Mouse (Mus musculus) kidney, embryonic 16.5 days (tissue): ENCODE measurements around the gene Vmn2r96. TPM values are rescaled to one million over a fixed set of nuclear protein-coding genes. Genes with fewer than 3 reads are reported as not detected.
"Not testable (repeated sequence)": the region's sequence is repeated elsewhere in the genome, so short reads cannot be mapped to it uniquely, and the experiment has no call there.

ENCODE experiments used
- ATAC-seq: fragments of 200-750 bp; cut with Nextera tagmentation; 2 replicates; pipeline ENCODE4 v1.8.0; 2017; ENCODE audit warnings: moderate TSS enrichment; ENCODE audit not compliant: low FRiP score, low TSS enrichment
- H3K27ac ChIP-seq: fragments of 300-500 bp; sonication (generic); 2 replicates; pipeline ENCODE4 v1.5.1; 2014; ENCODE audit warnings: low read length
- H3K27me3 ChIP-seq: fragments of 300-500 bp; sonication (generic); 2 replicates; pipeline ENCODE4 v1.6.1; 2014; ENCODE audit warnings: low read length, control low read depth, mixed read lengths; ENCODE audit not compliant: insufficient read depth
- H3K36me3 ChIP-seq: fragments of 300-500 bp; sonication (generic); 2 replicates; pipeline ENCODE4 v1.6.1; 2014; ENCODE audit warnings: low read length, control low read depth, mixed read lengths; ENCODE audit not compliant: insufficient read depth
- H3K4me1 ChIP-seq: fragments of 300-500 bp; sonication (generic); 2 replicates; pipeline ENCODE4 v1.6.1; 2014; ENCODE audit warnings: low read length, control low read depth, mixed read lengths; ENCODE audit not compliant: insufficient read depth
- H3K4me2 ChIP-seq: fragments of 300-500 bp; sonication (generic); replicated peaks from 2 replicates; pipeline ENCODE4 v1.6.1; 2014; ENCODE audit warnings: low read depth, low read length
- H3K4me3 ChIP-seq: fragments of 300-500 bp; sonication (generic); 2 replicates; pipeline ENCODE4 v1.5.1; 2014; ENCODE audit warnings: mild to moderate bottlenecking, low read length
- H3K9ac ChIP-seq: fragments of 300-500 bp; sonication (generic); replicated peaks from 2 replicates; pipeline ENCODE4 v1.6.1; 2014; ENCODE audit warnings: low read length
- H3K9me3 ChIP-seq: fragments of 300-500 bp; sonication (generic); 2 replicates; pipeline ENCODE4 v1.6.1; 2016; ENCODE audit warnings: low read length, control low read depth
- WGBS: fragments of 180-500 bp; shearing (Covaris S2); extraction: QIAGEN DNeasy Blood & Tissue Kit; methylation state at CpG from one replicate; pipeline ENCODE4 v1.1.7; 2014; 5-methylcytosine and 5-hydroxymethylcytosine counted together
- polyA plus RNA-seq: library from polyadenylated mRNA; unstranded; fragments of >200 nt; fragmentation: Nextera tagmentation; extraction: Ambion mirVana; gene quantifications from 2 replicates; pipeline ENCODE4 v1.2.1, GENCODE M21; 2015

Vmn2r96 gene
- polyA plus RNA-seq: not detected in 2 replicates

DNA sequence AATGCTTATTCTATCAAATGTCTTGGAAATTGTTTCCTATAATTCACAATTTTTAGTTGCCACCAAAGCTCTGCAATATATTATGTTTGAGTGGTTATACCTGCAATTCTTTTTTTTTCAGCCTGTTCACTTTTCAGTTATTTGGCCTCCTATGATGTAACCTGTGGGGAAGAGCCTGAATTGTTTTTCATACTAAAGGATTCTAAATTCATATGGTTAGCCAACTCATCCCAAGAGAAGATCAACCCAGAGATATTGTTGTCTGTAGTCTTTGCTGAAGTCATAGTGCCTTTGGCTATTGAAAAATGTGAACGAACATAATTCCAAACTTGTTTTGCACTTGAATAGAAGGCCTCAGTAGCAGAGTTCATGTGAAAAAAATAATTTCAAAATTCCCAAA is at the start of gene Vmn2r96:
Vmn2r96 (plus strand) TSS at position 301 of the 400 bp plus-strand sequence.
- not testable (repeated sequence) for H3K36me3 ChIP-seq, H3K4me2 ChIP-seq, H3K27ac ChIP-seq, H3K4me3 ChIP-seq, H3K4me1 ChIP-seq, ATAC-seq, H3K9me3 ChIP-seq, H3K27me3 ChIP-seq, H3K9ac ChIP-seq
- 86% methylated on average over 1 of the region's 1 CpGs for WGBS

DNA sequence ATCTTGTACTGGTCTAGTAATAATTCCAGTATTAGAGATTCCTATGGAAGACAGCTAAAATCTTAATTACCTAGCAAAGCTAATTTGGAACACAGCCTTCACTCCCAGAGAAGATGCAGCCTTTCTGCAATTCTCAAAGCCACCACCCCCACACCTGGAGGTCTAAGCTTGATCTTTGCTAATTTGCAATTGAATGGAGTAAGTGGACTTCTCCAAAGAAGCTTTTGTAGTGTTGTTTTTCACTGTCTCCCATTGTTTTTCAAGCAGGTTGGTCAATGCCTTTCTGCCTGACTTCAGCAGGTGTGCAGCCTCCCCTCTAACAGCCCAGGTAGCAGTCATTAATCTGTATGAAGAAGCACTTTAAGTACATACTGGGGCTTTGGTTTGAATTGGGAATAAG is 49.6 kb upstream of the Vmn2r96 start:
- Histone ChIP-seq H3K27me3 (no peaks in the 10 kb centered on the region), H3K4me1 (no peaks in the 10 kb centered on the region), H3K4me3 (no peak overlapping the region), H3K9ac (no peak overlapping the region), H3K27ac (no peak overlapping the region), H3K9me3 (peaks cover 29% of the 10 kb centered on the region), H3K4me2 (no peak overlapping the region), H3K36me3 (no peaks in the 10 kb centered on the region)
- ATAC-seq: no peak

DNA sequence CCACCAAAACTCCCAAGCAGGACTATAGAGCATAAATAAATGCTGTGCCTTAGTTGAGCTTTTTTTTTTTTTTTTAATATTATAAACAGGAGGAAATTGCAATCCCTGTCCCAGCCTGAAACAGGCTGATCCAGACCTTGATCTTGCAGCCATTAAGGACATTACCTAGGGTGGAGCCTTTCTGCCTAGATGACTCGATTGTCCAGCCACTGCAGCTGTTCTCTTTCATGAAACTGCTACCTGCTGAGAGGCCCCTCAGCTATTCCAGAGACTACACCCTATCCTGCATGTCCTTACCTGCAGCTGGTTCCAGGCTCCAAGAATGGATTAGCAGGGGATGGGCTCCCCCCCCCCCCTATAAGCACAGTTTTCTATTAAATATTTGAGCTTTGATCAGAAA is 49.0 kb upstream of the Vmn2r96 start:
- H3K27me3 ChIP-seq: no peaks in the 10 kb centered on the region
- ATAC-seq: no peak
- H3K4me1 ChIP-seq: no peaks in the 10 kb centered on the region
- no peak overlapping the region for H3K27ac ChIP-seq
- no peak overlapping the region for H3K4me2 ChIP-seq
- no peak overlapping the region for H3K4me3 ChIP-seq
- H3K9ac ChIP-seq: no peak overlapping the region
- H3K9me3 ChIP-seq: peaks cover 29% of the 10 kb centered on the region
- 48% methylated on average over 1 of the region's 1 CpGs for WGBS
- no peaks in the 10 kb centered on the region for H3K36me3 ChIP-seq

DNA sequence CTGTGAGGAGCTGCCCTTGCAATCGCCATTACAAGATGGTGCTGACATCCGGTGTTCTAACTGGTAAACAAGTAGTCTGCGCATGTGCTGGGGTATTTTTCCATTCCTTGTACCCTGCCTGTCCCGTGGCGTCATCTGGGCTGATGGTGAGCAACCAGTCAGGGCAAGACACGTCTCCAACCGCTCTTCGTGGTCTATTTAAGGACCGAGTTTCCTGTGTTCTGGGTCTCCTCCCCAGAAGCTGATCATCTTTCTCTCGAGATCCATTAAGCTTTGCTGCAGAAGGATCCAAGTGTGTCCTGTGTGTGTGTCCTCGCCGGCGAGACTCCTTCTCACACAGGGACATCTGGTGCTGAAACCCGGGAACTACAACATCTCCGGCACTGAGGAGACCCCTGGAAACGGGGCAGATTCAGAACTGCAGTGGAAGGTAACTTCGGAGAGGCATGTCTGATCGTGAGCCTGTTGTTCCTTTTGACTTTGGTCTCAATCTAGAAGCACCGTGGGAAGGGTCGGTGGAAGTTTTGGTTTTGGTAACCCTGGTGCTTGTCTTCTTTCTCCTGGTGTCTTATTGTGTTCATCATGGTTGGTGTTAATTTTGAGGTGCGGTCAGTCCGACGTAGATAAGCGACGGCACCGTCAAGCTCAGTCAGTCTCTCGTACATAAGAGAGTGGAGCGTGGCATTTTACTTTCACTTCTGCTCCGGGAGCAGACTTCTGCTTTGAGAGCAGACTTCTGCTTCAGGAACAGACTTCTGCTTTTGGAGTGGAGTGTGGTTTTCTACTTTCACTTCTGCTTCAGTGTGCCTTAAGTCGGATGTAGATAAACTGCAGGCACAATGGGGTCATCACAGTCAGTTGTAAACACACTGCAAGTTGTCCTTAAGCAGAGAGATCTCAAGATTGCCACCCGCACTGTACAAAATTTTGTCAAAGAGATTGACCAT is 14.5 kb upstream of the Vmn2r96 start:
- not testable (repeated sequence) for H3K4me1 ChIP-seq, ATAC-seq, H3K27me3 ChIP-seq

DNA sequence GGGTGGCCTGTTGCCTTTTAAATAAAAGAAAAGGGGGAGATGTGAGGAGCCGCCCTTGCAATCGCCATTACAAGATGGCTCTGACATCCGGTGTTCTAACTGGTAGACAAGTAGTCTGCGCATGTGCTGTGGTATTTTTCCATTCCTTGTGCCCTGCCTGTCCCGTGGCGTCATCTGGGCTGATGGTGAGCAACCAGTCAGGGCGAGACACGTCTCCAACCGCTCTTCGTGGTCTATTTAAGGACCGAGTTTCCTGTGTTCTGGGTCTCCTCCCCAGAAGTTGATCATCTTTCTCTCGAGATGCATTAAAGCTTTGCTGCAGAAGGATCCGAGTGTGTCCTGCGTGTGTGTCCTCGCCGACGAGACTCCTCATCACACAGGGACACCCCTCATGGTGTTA is 6.8 kb upstream of the Vmn2r96 start:
- WGBS: 87% methylated on average over 17 of the region's 17 CpGs
- H3K36me3 ChIP-seq, H3K4me1 ChIP-seq, H3K27ac ChIP-seq, H3K27me3 ChIP-seq, H3K4me3 ChIP-seq, ATAC-seq, H3K9ac ChIP-seq, H3K4me2 ChIP-seq: not testable (repeated sequence)
- H3K9me3 ChIP-seq: peaks cover 25% of the 10 kb centered on the region

More for the DNA sequence above, 14.5 kb upstream of the Vmn2r96 start:
- H3K9ac ChIP-seq, H3K27ac ChIP-seq, H3K4me2 ChIP-seq, H3K4me3 ChIP-seq, H3K36me3 ChIP-seq: not testable (repeated sequence)
- WGBS: 94% methylated on average over 31 of the region's 31 CpGs
- H3K9me3 ChIP-seq: peaks cover 30% of the 10 kb centered on the region

DNA sequence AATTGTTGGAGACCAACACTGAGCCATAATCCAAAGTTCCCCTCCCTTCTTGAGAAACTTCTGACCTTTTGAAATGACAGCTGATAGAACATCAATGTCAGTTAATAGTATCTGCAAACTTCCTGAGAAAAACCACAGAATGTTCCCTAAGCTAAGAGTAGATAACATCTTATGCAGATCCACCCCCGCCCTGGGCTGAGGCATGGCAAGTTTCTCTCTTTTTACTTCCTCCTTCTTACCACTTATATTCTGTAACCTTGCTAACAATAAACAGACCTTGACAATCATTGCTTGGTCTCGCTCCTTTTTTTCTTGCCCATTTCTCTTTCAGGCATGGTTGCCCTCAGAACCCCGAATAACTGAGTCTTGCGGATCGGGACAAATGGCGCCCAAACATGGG is 42.2 kb downstream of the Vmn2r96 start:
- peaks cover 33% of the 10 kb centered on the region for H3K9me3 ChIP-seq
- not testable (repeated sequence) for H3K9ac ChIP-seq, H3K4me2 ChIP-seq, H3K27me3 ChIP-seq, H3K4me3 ChIP-seq, H3K27ac ChIP-seq, H3K36me3 ChIP-seq, H3K4me1 ChIP-seq, ATAC-seq
- 88% methylated on average over 6 of the region's 6 CpGs for WGBS

DNA sequence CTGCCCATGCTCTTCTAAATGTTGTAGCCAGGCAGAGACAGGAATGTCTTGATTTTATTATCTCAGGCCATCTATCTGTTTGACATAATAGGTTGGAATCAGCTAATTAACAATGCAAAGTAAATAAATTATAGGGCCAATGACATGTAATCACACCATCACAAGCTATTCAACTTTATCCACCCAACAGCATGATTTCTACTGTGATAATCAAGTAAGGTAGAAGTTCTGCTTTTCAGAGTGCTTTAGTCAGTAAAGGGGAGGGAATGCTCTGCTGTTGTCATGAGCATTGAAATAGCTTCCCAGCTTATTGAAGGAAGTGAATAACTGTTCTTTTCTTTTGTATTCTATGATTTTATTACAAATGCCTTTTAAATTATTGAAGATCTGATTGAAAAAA is 53.6 kb downstream of the Vmn2r96 start:
- Histone ChIP-seq H3K4me3 (no peak overlapping the region), H3K4me2 (no peak overlapping the region), H3K36me3 (no peaks in the 10 kb centered on the region), H3K27me3 (no peaks in the 10 kb centered on the region), H3K9ac (no peak overlapping the region), H3K4me1 (no peaks in the 10 kb centered on the region), H3K27ac (no peak overlapping the region), H3K9me3 (peaks cover 13% of the 10 kb centered on the region)
- no peak for ATAC-seq

Other genes with a start within 250 kb of the Vmn2r96 start
- not detected in 2 replicates for gene Vmn2r95, start 149.1 kb upstream of the Vmn2r96 start, polyA plus RNA-seq